Mouse (Mus musculus) spleen, adult 2 months (tissue): ENCODE data around the gene Olfr125.

Experiments used
- CTCF ChIP-seq: fragments of 200-500 bp; IDR thresholded peaks from 2 replicates; pipeline ENCODE4 v1.5.1; 2011; ENCODE audit warnings: mild to moderate bottlenecking, inconsistent platforms; ENCODE audit not compliant: insufficient read depth, insufficient read length, insufficient replicate concordance; ENCODE audit errors: extremely low read depth
- POLR2A ChIP-seq: fragments of 200-500 bp; IDR thresholded peaks from 2 replicates; pipeline ENCODE4 v1.6.1; 2011; ENCODE audit warnings: low read depth, low read length, inconsistent platforms

DNA sequence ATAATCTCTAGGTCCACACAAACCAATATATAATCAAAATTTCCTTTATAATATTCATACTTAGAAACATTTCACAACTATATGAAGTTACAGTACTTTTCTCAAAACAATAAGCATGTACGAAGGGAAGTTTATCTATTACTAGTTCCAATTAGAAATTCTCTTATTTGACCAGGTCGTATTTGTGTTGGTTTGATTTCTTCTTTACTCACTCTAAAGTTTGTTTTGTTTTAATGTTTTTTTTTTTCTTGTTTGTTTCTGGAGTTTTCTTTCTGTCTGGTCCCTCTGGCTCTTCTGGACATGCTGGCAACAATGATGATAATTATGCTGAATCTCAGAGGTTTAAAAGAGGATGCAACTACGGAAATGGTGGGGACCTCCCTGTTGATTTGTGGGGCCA lies 33.2 kb upstream of the Olfr125 start, which contains the start of gene Olfr124:
- TF ChIP-seq CTCF (no peak), POLR2A (no peak)
